Mouse (Mus musculus) embryonic fibroblast, embryonic 13.5 days (primary cell): Measurements from ENCODE around the gene BC051665.
A peak's percentile ranks its signal among the peaks of the same experiment; 100 is the strongest.

Experiments
- CTCF ChIP-seq: IDR thresholded peaks from 2 replicates; pipeline ENCODE4 v1.5.1; 2011; ENCODE audit warnings: mild to moderate bottlenecking, control low read depth, low read length, moderate library complexity, borderline replicate concordance; ENCODE audit not compliant: insufficient read depth
- POLR2A ChIP-seq: IDR thresholded peaks from 2 replicates; pipeline ENCODE4 v1.6.1; 2011; ENCODE audit warnings: low read depth, mild to moderate bottlenecking, control low read depth, low read length, moderate library complexity

DNA sequence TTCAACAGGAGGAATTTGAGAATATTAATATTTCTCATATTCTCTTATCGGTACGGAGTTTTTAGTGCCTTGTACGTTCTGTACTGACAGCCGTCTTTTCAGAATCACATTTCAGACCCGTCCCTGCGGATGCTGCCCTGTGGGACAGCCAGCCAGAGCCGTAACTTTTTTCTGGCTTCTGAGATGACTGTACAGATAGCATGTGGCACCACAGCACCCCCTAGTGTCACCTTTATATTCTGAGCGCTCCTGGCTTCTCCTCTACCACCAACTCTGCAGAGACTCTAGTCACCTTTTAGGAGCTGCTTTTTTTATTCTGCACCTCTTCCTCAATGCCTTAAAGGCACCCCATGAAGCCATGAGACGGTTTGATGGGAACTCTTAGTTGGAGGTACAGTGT, 47.7 kb downstream of the BC051665 start:
- TF ChIP-seq POLR2A (no peak), CTCF (peak; percentile 35; the same call in 1 of the 2 replicates)
